Mouse (Mus musculus): ENCODE results near the gene Gm17087.

The Gm17087 gene

DNA sequence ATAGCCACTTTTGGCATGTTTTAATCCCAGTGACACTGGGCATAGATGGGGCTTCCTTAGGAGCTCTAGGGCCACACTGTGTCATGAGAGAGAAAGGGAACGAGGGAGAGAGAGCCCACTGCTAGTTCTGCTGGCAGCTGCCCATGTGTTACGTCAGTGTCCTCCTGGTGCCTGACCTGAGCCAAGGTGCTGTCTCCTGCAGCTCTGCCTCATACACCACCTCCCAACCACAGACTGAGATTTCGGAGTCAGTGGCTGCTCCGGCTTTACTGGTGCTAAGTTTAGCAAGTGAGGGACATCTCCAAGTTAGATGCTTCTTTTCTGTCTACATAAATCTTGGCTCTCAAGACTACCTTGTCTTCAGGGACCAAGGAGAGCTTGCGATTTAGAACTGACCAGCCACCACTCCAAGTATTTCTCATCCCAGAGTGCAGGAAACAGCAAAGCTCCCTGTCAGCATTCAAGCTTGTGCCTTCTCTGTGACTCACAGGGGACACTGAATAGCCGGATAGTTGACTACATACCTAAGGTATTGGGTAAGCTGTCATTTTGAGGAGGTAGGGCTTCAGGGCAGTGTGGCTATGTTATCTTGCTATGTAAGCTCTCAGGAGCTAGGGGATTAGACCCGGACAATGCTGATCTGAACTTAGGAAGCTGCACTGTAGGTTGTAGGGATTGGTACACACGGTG, 14.3 kb downstream of the Gm17087 start:
- POLR2A ChIA-PET: no interaction called here
- CTCF ChIA-PET: no interaction called here

DNA sequence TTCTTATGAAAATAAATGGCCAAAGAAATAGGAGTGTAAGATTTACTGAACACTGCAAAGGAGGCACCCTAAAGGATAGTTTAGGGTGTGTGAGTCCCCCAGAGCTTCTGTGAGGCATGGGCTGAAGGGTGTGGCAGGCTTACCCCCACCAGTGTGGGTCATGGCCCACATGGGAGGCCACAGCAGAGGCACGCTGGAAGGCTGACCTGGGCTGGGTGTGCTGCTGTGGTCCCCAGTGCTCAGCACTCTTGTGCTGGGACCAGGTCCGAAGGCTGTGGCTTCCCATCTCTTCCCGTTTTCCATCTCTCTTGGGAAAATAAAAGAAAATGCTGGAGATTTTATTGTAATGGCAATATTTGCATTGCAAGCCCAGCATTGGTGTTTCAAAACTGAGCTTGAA, 15.1 kb downstream of the Gm17087 start:
- CTCF ChIA-PET: interaction anchor here in 1 of 4 experiments (0.5 kb wide), 1 partner anchor 143 kb away, joined by 4 read pairs; no protein-coding TSS in a partner anchor
- POLR2A ChIA-PET: no interaction called here

DNA sequence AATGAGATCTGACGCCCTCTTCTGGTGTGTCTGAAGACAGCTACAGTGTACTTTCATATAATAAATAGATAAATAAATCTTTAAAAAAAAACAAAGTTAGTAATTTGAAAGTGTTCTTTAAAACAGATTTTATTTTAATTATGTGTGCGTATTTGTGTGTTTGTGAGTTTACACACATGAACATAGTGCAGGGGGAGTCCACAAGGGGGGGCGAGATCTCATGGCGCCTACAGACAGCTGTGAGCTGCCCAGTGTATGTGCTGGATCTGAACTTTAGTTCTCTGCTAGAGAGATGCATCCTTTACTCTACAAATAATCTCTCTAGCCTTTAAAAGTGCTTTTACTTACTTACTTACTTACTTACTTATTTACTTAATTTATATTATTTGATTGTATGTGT, 18.0 kb downstream of the Gm17087 start:
- ChIA-PET CTCF (no interaction called here), POLR2A (no interaction called here)

DNA sequence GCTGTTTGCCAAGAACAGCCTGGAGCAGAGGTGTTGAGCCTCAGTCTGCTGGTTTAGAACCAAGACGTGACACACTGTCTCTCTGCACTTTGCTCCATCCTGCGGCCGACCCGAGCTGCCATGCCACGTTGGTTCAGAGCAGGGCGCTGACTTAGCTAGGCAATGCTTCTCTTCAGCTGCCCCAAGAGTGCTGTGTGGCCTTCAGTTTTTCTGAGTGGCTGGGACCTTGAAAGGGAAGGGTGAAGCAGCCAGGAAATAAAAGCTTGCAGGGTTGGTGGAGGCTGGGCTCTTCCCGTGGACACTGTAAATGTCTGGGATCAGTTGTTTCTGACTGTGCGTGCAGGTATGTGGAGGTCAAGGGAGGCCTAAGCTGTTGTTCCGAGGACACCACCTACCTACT, 20.4 kb downstream of the Gm17087 start:
- CTCF ChIA-PET: interaction anchor here in 3 of 4 experiments (0.6 to 1.6 kb wide), 5 partner anchors 41 to 890 kb away, joined by 3 to 5 read pairs (median 4); no protein-coding TSS in a partner anchor
- POLR2A ChIA-PET: no interaction called here

DNA sequence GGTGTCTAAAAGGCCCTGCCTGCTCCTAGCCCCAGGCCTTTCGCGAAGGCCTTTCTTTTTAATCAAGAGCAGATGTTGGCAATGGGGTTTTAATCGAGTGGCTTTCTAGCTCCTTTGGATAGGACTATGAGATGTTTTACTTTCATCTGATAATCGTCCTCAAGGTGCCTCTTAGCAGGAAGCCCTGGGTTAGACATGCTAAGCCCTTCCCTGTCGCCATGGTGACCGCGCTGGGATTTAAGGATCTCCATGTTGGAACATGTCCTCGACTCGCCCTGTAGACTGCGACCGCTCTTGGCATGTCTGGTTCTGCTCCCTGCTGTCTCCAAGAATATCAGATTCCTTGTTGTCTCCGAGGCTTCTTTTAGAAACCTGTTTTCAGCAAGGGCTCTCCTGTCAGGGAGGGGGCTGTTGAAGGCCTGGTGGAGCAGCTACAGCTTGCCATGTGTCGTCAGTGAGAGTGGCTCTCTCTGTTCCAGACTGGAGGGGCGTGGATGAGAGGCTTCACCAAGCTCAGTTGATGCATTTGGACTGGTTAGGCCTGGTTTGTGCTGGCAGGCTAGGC, 24.7 kb downstream of the Gm17087 start:
- POLR2A ChIA-PET: interaction anchor here in 1 of 4 experiments (0.6 to 1.1 kb wide), 3 partner anchors 107 to 346 kb away, joined by 3 to 6 read pairs (median 3); partner anchors contain the start of gene T
- CTCF ChIA-PET: interaction anchor here in 2 of 4 experiments (0.7 to 2.4 kb wide), 5 partner anchors 10 to 75 kb away, joined by 3 to 8 read pairs (median 4); no protein-coding TSS in a partner anchor

DNA sequence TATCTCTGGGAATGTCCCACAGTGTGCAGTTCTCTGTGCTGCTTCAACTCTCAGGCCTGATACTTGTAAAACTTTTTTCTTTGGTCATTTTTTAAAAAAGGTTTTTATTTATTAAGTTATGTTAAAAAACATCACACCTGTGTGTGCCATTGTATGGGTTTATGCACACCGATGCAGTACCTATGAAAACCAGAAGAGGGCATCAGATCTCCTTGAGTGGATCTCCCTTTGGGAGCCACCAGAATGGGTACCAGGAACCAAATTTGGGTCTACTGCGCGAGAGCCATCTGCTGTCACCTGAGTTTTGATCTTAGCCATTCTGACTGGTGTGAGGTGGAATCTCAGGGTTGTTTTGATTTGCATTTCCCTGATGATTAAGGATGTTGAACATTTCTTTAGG, 28.6 kb downstream of the Gm17087 start:
- ChIA-PET CTCF (interaction anchor here (0.7 to 1.3 kb wide), 7 partner anchors 52 to 77 kb away, joined by 3 to 7 read pairs (median 3); no protein-coding TSS in a partner anchor), POLR2A (no interaction called here)

DNA sequence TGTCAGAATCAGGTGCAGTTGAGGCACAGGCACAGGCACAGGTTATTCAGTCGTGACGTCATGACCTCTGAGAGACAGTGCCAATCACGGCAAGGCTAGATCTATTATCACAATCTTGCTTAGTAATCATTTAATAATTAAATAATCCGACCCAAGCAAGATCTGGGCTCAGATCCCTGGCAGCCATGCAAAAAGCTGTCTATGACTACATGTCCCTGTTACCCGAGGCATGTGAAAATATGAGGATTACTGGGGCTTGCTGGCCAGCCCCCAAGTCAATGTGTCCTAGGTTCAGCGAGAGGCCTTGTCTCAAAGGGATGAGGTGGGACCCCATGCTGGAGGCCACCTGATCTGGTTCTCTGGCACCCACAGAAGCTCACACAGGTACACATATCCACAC, 30.2 kb downstream of the Gm17087 start:
- ChIA-PET CTCF (interaction anchor here in 2 of 4 experiments (0.9 to 1.0 kb wide), 3 partner anchors 10 to 57 kb away, joined by 3 to 4 read pairs (median 3); no protein-coding TSS in a partner anchor), POLR2A (no interaction called here)

DNA sequence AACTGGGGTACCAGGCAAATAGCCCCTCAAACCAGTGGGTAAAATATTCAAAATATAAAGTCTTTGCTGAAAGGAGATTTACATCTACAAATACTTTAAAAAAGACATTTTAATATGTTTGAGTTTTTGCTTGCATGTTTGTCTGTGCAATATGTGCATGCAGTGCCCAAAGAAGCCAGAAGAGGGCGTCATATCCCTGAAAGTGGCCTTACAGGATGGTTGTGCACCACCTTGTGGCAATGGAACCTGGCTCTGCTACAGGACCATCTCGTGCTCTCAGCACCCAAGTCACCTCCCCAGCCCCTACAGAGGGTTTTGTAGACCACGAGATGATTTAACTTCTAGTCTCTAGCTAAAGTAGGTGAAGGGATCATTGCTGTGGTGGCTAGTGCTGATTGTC, 32.9 kb downstream of the Gm17087 start:
- CTCF ChIA-PET: interaction anchor here in 2 of 4 experiments (0.6 to 1.5 kb wide), 4 partner anchors 9 to 68 kb away, joined by 3 to 6 read pairs (median 4); no protein-coding TSS in a partner anchor

GRCm38 (mm10) chr17:8532609-8533008, 34.1 kb downstream of the Gm17087 start:
- ChIA-PET POLR2A (interaction anchor here in 1 of 4 experiments (1.9 kb wide), 1 partner anchor 14 kb away, joined by 4 read pairs; no protein-coding TSS in a partner anchor), CTCF (interaction anchor here in 1 of 4 experiments (0.9 to 1.3 kb wide), 2 partner anchors 9 to 69 kb away, joined by 3 to 4 read pairs; no protein-coding TSS in a partner anchor)

More for the DNA sequence above, 32.9 kb downstream of the Gm17087 start:
- POLR2A ChIA-PET: no interaction called here

GRCm38 (mm10) chr17:8528641-8529040, 38.1 kb downstream of the Gm17087 start:
- ChIA-PET CTCF (no interaction called here), POLR2A (no interaction called here)

GRCm38 (mm10) chr17:8526815-8527261, 39.9 kb downstream of the Gm17087 start:
- CTCF ChIA-PET: interaction anchor here in 1 of 4 experiments (1.1 to 1.2 kb wide), 2 partner anchors 10 to 11 kb away, joined by 3 read pairs; no protein-coding TSS in a partner anchor

GRCm38 (mm10) chr17:8525971-8526740, 40.6 kb downstream of the Gm17087 start:
- CTCF ChIA-PET: interaction anchor here (0.5 to 1.2 kb wide), 7 partner anchors 10 to 88 kb away, joined by 3 to 5 read pairs (median 3); no protein-coding TSS in a partner anchor
- POLR2A ChIA-PET: no interaction called here

More at GRCm38 (mm10) chr17:8526815-8527261, 39.9 kb downstream of the Gm17087 start:
- POLR2A ChIA-PET: no interaction called here

DNA sequence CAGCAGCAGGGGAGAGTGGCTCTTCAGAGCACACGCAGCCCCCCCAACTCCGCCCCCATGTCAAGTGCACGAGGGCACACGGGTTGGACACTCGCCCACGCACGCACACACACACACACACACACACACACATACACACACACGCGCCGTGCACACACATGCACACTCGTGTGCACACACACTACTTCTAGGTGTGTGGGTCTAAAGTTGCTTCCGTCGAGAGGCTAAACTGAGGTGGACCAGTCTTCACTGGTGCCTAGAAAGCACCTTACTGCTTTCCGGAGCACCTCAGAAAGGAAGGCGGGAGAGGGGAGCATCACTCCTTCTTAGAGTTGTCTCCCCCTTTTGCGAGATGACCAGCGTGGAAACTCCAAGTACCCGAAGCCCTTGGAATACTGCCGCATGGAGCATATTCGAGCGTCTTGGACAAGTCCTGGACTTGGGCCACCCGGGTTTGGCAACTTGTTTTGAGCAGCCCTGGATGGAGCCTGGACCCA, 41.5 kb downstream of the Gm17087 start, which contains the start of gene Pde10a:
Gene Pde10a (plus strand): TSS at position 148 of the 497 bp plus-strand sequence.
- ChIA-PET POLR2A (no interaction called here), CTCF (interaction anchor here (0.5 to 1.1 kb wide), 5 partner anchors 12 to 89 kb away, joined by 3 to 5 read pairs (median 3); no protein-coding TSS in a partner anchor)

DNA sequence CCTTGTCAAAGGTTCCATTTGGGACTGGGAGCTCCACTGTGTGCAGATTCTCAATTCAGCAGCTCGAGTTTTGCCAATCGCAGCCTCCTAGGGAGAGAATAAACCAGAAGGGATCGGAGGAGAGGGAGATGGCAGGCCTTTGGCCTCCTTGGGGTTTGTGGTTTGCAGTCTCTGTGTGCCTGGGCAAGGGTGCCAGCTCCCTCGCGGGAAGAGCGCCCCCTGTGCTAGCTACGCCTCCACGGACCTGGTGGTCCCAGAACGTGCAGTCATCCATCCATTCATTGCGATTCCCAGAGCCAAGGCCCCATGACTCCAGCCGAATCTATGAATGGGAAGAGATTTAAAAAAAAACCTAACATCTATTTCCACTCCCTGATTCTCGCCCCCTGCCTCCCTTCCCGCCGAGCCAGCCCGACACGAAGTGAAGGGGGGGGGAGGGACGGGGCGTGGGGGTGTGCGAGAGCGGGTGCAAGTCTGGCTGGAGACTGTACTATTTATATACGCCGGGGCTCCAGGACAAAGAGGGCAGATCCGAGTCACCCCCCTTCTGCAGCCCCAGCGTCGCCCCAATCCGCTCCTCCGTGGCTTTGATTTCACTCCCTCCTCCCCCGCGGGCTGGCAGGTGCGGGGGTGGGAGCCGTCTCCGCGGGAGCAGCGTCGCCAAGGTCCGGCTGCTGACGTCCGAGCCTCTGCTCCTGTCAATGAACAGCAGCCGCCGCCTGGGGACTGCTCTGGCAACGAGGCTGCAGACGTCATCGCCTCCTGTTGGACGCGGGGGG, 42.2 kb downstream of the Gm17087 start:
- ChIA-PET POLR2A (no interaction called here), CTCF (interaction anchor here in 2 of 4 experiments (0.6 to 1.4 kb wide), 7 partner anchors 9 to 58 kb away, joined by 3 to 4 read pairs (median 3); no protein-coding TSS in a partner anchor)

GRCm38 (mm10) chr17:8523986-8524385, 42.8 kb downstream of the Gm17087 start:
- ChIA-PET POLR2A (no interaction called here), CTCF (interaction anchor here in 2 of 4 experiments (0.6 to 1.5 kb wide), 7 partner anchors 9 to 63 kb away, joined by 3 to 4 read pairs (median 3); no protein-coding TSS in a partner anchor)

- POLR2A ChIA-PET: no interaction called here
These were observed 50.7 kb downstream of the Gm17087 start for GRCm38 (mm10) chr17:8516006-8516405.

More at GRCm38 (mm10) chr17:8516006-8516405, 50.7 kb downstream of the Gm17087 start:
- CTCF ChIA-PET: interaction anchor here in 1 of 4 experiments (0.7 to 1.5 kb wide), 2 partner anchors 9 to 10 kb away, joined by 3 read pairs; no protein-coding TSS in a partner anchor
